Mouse (Mus musculus): Measurements from ENCODE around the gene Epb41l5. TPM values are rescaled to one million over a fixed set of nuclear protein-coding genes. Genes with fewer than 3 reads are reported as not detected.

Gene Epb41l5
- polyA plus RNA-seq, 1 experiment from 2014 or later = 27.9 TPM

DNA sequence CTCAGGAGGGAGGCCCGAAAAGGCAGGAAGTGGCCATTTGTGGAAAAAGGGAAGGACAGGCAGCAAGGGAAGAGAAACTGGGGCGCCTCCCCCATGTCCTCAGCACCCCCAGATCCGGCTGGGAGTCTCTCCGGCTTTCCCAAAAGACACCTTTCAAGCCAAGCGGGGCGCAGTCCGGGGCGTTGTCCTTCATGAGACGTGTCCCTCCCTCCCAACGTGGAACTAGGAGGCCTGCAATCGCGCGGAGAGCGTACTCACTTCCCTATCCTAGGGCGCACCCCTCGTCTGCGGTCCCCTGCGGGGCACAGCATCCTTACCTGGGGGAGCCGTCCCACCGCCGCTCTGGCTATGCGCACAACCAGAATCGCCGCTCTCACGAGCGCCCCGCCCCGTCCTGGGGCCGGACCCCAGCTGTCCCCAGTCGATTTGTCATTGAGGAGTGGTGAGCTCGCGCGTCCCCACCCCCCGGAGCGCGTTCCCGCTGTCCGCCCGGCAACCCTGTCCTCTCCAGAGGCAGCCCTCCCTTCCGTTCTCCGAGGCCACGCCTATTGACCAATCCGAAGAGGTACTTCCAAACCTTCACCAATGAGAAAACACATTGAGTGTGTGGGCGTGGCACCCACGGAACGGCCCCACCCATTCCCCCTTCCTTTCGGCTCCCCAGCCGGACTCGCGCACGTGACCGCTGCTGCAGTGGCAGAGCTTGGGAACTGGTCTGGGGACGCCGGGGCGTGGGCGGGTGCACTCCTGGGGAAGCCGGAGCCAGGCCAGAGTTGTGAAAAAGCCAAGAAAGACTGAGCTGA, 144.3 kb downstream of the Epb41l5 start, which contains the start of gene Ralb:
TSS of gene Ralb (minus strand) at position 535 of the 803 bp plus-strand sequence.
- in situ Hi-C loops (cut with MboI; ENCODE audit: low pct_unique_long_range_greater_than_20kb) = no loop called here
- CTCF ChIA-PET = interaction anchor here (0.9 to 1.4 kb wide), 2 partner anchors 16 to 46 kb away, joined by 3 to 4 read pairs; no protein-coding TSS in a partner anchor
- peak; percentile 90 for DNase-seq (ENCODE audit: low read depth, low spot score)
- TF ChIP-seq CTCF (IDR thresholded peaks at IDR 0.05) = no peak
- peak; percentile 94 for ATAC-seq
- POLR2A ChIA-PET = interaction anchor here (1.2 to 1.6 kb wide), 2 partner anchors 16 to 22 kb away, joined by 3 read pairs; partner anchors contain the start of gene Tmem185b
- H3K27me3 ChIP-seq = no peaks in the 10 kb centered on the region

DNA sequence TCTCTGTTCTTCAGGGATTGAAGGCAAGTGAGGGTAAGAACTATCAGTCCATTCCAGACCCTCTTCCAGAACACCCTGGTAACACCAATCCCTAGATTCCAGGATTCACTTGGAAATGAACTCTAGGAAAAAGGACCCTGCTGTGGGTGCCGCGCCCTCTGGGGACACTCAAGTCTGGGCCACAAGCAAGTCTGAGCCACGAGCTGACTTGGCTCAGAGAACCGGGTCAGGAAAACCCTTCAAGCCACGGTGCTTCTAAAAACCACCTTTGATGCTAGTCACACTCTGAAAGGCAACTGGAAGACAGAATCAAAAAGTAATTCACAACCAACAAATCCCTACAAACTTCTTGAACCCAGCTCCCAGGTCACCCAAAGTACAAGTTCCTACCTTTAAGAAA, 145.0 kb downstream of the Epb41l5 start:
- ChIA-PET POLR2A (interaction anchor here (1.2 to 1.6 kb wide), 2 partner anchors 17 to 22 kb away, joined by 3 read pairs; partner anchors contain the start of gene Tmem185b), CTCF (no interaction called here)
- TF ChIP-seq CTCF (IDR thresholded peaks at IDR 0.05) = no peak
- in situ Hi-C loops (cut with MboI; ENCODE audit: low pct_unique_long_range_greater_than_20kb) = no loop called here
- DNase-seq (ENCODE audit: low read depth, low spot score) (no peak), ATAC-seq (no peak)
- no peaks in the 10 kb centered on the region for H3K27me3 ChIP-seq

DNA sequence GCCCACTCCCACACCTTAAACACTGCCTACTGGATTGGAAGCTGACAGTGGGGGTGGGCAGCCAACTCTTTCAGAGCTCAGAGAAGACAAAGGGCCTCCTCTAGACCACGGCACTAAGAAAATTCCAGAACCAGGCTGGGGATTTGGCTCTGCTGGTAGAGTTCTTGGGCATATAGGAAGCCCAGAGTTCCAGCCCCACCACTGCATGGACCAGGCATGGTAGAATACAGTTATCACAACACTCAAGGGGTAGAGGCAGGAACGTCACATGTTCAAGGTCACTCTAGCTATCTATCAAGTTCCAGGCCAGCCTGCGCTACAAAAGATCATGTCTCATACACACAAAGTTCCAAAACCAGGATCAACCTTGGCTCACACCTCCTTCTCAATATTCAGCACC, 145.6 kb downstream of the Epb41l5 start:
- H3K27me3 ChIP-seq = no peaks in the 10 kb centered on the region
- ChIA-PET POLR2A (interaction anchor here (1.2 to 1.6 kb wide), 2 partner anchors 18 to 23 kb away, joined by 3 read pairs; partner anchors contain the start of gene Tmem185b), CTCF (interaction anchor here (0.8 to 2.1 kb wide), 3 partner anchors 9 to 19 kb away, joined by 3 to 4 read pairs (median 4); no protein-coding TSS in a partner anchor)
- DNase-seq (ENCODE audit: low read depth, low spot score) (no peak), ATAC-seq (no peak)
- no peak for TF ChIP-seq CTCF (IDR thresholded peaks at IDR 0.05)
- in situ Hi-C loops (cut with MboI; ENCODE audit: low pct_unique_long_range_greater_than_20kb) = no loop called here

DNA sequence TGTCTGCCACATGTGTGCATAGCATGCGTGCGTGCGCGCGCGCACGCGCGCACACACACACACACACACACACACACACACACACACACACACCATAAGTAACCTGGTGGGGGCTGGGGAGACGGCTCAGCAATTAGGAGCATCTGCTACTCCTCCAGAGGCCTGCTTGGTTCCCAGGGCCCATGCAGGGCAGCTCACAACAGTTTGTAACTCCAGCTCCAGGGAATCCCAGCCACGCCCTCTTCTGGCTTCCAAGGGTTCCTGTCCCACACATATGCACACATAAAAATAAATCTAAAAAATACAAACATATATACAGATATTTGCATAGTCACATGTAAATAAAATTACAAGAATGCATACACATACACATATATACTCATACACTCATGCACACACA, 146.1 kb downstream of the Epb41l5 start:
- no peak for ATAC-seq
- no peaks in the 10 kb centered on the region for H3K27me3 ChIP-seq
- no peak for DNase-seq (ENCODE audit: low read depth, low spot score)
- ChIA-PET CTCF (interaction anchor here (0.7 to 2.1 kb wide), 6 partner anchors 8 to 46 kb away, joined by 3 to 4 read pairs (median 3); no protein-coding TSS in a partner anchor), POLR2A (interaction anchor here (0.7 to 1.6 kb wide), 3 partner anchors 18 to 863 kb away, joined by 3 read pairs; partner anchors contain the start of gene Tmem185b)
- in situ Hi-C loops (cut with MboI; ENCODE audit: low pct_unique_long_range_greater_than_20kb) = no loop called here
- no peak for TF ChIP-seq CTCF (IDR thresholded peaks at IDR 0.05)

DNA sequence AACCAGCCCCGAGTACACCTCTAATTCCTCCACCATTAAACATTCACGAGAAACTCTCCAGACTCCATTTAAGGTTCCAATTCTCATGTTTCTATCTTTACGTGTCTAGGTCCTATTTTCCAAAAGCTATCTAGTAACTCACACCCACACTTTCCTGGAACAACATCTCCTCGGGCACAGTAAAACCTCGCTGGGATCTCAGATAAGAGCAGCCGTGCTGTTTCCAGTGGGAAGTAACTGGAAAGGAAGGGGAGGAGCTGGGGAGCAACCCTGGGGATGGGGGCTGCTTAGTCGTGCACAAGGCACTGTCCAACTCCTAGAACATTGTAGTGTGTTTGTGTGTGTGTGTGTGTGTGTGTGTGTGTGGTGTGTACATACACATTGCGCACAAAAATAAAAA, 146.9 kb downstream of the Epb41l5 start:
- POLR2A ChIA-PET = interaction anchor here (0.7 to 1.0 kb wide), 2 partner anchors 19 to 862 kb away, joined by 3 read pairs; no protein-coding TSS in a partner anchor

DNA sequence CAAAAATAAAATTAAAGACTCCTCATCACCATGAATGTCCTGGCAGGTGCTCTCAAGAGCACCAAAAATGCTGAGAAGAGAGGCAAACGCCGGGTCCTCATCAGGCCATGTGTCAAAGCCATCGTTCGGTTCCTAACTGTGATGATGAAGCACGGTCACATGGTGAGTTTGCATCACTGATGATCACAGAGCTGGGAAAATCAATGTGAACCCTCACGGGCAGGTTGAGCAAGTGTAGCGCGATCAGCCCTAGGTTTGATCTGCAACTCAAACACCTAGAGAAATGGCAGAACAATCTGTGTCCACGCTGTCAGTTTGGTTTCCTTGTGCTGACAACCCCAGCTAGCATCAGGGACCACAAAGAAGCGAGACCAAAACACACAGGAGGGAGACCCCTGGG, 149.3 kb downstream of the Epb41l5 start:
- ChIA-PET CTCF (no interaction called here), POLR2A (no interaction called here)
- no peak for ATAC-seq
- DNase-seq (ENCODE audit: low read depth, low spot score) = no peak
- TF ChIP-seq CTCF (IDR thresholded peaks at IDR 0.05) = no peak
- in situ Hi-C loops (cut with MboI; ENCODE audit: low pct_unique_long_range_greater_than_20kb) = no loop called here
- no peaks in the 10 kb centered on the region for H3K27me3 ChIP-seq

More for the DNA sequence above, 146.9 kb downstream of the Epb41l5 start:
- CTCF ChIA-PET = interaction anchor here (1.5 to 2.1 kb wide), 4 partner anchors 11 to 46 kb away, joined by 3 to 4 read pairs (median 4); no protein-coding TSS in a partner anchor
- H3K27me3 ChIP-seq = no peaks in the 10 kb centered on the region
- ATAC-seq = no peak
- in situ Hi-C loops (cut with MboI; ENCODE audit: low pct_unique_long_range_greater_than_20kb) = no loop called here
- DNase-seq (ENCODE audit: low read depth, low spot score) = no peak
- TF ChIP-seq CTCF (IDR thresholded peaks at IDR 0.05) = no peak

DNA sequence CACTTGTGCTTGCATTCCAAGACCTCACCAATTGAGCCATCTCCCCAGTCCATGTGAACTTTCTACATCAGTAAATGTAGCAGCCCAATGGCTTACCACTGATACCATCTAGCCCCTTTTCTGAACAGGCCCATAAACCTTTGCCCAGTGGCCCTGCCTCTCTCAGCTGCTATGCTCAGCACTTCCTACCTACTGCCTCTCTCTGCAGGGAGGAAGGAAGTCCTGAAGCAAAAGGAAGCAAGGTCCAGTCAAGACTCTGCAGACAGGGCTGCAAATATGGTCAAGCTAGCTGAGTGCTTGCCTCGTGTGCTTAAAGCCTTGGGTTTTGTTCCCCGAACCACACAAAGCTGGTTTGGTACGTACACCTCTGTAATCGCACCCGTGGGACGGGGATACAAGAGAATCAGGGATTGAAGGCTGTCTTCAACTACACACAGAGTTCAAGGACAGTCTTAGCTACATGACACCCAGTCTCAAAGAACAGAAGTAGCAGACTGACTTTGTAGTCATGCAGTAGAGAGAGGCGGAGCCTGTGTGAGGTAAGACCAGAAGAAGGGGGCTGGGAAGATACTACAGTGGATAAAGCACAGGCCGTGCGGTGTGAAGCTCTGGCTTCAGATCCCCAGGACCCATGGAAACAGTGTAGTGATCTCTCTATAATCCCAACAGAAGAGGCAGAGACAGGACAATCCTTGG, 150.1 kb downstream of the Epb41l5 start:
- H3K27me3 ChIP-seq = no peaks in the 10 kb centered on the region
- no peak for TF ChIP-seq CTCF (IDR thresholded peaks at IDR 0.05)
- DNase-seq (ENCODE audit: low read depth, low spot score) (no peak), ATAC-seq (no peak)
- in situ Hi-C loops (cut with MboI; ENCODE audit: low pct_unique_long_range_greater_than_20kb) = no loop called here
- POLR2A ChIA-PET = no interaction called here
- CTCF ChIA-PET = interaction anchor here (1.7 kb wide), 1 partner anchor 23 kb away, joined by 5 read pairs; no protein-coding TSS in a partner anchor

DNA sequence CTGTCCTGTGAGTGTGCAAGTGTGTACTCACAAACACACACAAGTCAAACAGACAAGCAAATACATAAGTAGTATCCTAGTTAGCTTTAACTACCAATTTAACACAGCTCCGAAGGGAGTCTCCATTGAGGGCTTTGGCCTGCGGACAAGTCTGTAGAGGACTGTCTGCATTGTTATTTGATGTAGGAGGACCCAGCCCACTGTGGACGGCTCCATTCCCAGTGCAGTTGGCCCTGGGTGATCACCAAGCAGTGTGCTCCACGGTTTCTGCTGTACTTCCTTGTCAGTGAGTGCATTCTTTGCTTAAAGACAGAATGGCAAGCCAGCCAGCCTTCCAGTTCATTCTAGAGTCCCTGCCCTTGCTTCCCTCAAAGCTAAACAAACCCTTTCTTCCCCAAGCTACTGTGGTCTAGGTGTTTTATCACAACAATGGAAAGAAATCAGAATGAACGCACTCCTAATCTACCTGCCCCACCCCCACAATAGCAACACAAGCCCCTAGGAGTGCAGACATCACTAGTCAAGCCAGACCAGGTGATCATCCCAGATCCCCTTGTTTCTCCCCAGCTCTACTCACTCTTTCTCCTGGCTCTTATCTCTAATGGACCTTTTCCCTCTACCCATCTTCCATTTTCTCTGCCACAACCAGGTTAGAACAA, 151.3 kb downstream of the Epb41l5 start:
- DNase-seq (ENCODE audit: low read depth, low spot score) (no peak), ATAC-seq (no peak)
- CTCF ChIA-PET = interaction anchor here (1.1 to 1.7 kb wide), 3 partner anchors 24 to 39 kb away, joined by 3 to 5 read pairs (median 3); no protein-coding TSS in a partner anchor

DNA sequence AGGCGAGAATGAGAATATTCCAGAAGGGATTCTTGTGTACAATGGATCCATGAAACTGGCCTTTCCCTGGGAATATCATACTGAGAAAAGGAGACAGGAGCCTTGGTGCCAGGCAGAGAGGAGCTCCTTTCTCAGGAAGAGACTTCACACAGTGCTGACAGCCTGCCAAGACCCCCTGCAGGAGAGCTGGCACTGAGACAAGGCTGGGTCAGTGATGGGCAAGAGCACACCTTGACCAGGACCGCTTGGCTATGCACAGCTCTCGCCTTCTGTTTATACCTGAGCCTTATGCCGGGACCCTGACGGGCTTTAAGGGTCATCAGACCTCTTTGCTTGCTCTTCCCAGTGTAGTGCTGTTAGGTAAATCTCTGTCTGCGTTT, 153.4 kb downstream of the Epb41l5 start:
- no peak for TF ChIP-seq CTCF (IDR thresholded peaks at IDR 0.05)
- no peaks in the 10 kb centered on the region for H3K27me3 ChIP-seq
- ATAC-seq = no peak
- DNase-seq (ENCODE audit: low read depth, low spot score) = no peak
- ChIA-PET POLR2A (no interaction called here), CTCF (interaction anchor here (0.6 to 1.4 kb wide), 5 partner anchors 7 to 117 kb away, joined by 3 to 4 read pairs (median 3); no protein-coding TSS in a partner anchor)
- in situ Hi-C loops (cut with MboI; ENCODE audit: low pct_unique_long_range_greater_than_20kb) = no loop called here

More for the DNA sequence above, 151.3 kb downstream of the Epb41l5 start:
- in situ Hi-C loops (cut with MboI; ENCODE audit: low pct_unique_long_range_greater_than_20kb) = no loop called here
- no peak for TF ChIP-seq CTCF (IDR thresholded peaks at IDR 0.05)
- POLR2A ChIA-PET = no interaction called here
- no peaks in the 10 kb centered on the region for H3K27me3 ChIP-seq

Other genes with a start within 250 kb of the Epb41l5 start
- gene Inhbb, start 226.8 kb downstream of the Epb41l5 start, polyA plus RNA-seq (2021) = 24.6 TPM
- 66.6 TPM for gene Ralb, start 144.2 kb downstream of the Epb41l5 start, polyA plus RNA-seq (2021)
- gene Tmem185b, start 122.8 kb downstream of the Epb41l5 start, polyA plus RNA-seq (2021) = 28.9 TPM
- gene Ptpn4, start 188.6 kb upstream of the Epb41l5 start, polyA plus RNA-seq (2021) = 11.8 TPM

All from Patski (cell line).